Mouse (Mus musculus) Patski (cell line): ENCODE results near the gene Pex5l. TPM values are rescaled to one million over a fixed set of nuclear protein-coding genes. Genes with fewer than 3 reads are reported as not detected.

Source experiments
- ATAC-seq: fragments of 100-300 bp; one replicate; pipeline ENCODE4 v1.8.0; 2021
- CTCF ChIA-PET: fragments of 350-600 bp; sonication (Branson Sonifier 250); formaldehyde crosslinking; loops from one replicate; lab custom pipeline; 2022; ENCODE audit warnings: inconsistent platforms; lab: Charles Lee
- POLR2A ChIA-PET: fragments of 350-600 bp; sonication (Branson Sonifier 250); formaldehyde crosslinking; loops from one replicate; lab custom pipeline; 2022; ENCODE audit warnings: antibody characterized with exemption, inconsistent platforms; lab: Charles Lee
- DNase-seq: peaks from one replicate; pipeline ENCODE4 v3.0.0-alpha.2; 2011; ENCODE audit warnings: low read depth, low spot score
- H3K27me3 ChIP-seq: fragments of 371-371 bp; one replicate; pipeline ENCODE4 v1.5.1; 2021
- CTCF ChIP-seq: fragments of 100-300 bp; IDR thresholded peaks from one replicate; pipeline ENCODE4 v1.5.1; 2021
- in situ Hi-C: fragments of 300-500 bp; cut with MboI; formaldehyde crosslinking; loops from 3 replicates; pipeline ENCODE4 v1.11.1; 2018; ENCODE audit warnings: low pct_unique_long_range_greater_than_20kb, mixed read lengths
- polyA plus RNA-seq: library from polyadenylated mRNA; unstranded; gene quantifications from one replicate; pipeline ENCODE4 v1.2.3, GENCODE M21; 2021

Pex5l gene
- polyA plus RNA-seq, 1 experiment from 2014 or later, result not detected

DNA sequence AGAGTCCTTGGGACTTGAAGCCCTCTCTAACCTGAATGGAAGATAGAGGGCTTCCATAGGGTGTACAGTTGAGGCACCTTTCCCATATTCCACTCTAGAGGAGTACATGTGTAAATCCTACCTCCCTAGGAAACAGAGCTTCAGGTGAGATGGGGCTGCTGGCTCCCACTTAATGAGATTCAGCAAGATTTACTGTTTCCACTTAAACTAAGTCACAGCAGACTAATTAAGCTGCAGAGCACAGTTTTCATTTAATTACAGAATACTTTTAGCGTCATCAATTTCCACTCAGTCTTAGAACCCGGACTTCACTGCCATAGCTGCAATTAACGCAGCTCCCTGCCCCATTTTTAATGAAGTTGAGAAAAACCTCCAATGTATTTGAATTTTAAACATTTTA is 181.6 kb downstream of the Pex5l start:
- no peak for DNase-seq
- CTCF ChIA-PET, result interaction anchor here (1.5 kb wide), 1 partner anchor 39 kb away, joined by 4 read pairs; no protein-coding TSS in a partner anchor
- no peak for TF ChIP-seq CTCF
- peaks cover 11% of the 10 kb centered on the region for H3K27me3 ChIP-seq
- POLR2A ChIA-PET, result no interaction called here
- in situ Hi-C loops, result loop anchor here (25.0 kb wide), 1 partner anchor 826 kb away; the partner anchor contains the start of gene Ttc14
- no peak for ATAC-seq

DNA sequence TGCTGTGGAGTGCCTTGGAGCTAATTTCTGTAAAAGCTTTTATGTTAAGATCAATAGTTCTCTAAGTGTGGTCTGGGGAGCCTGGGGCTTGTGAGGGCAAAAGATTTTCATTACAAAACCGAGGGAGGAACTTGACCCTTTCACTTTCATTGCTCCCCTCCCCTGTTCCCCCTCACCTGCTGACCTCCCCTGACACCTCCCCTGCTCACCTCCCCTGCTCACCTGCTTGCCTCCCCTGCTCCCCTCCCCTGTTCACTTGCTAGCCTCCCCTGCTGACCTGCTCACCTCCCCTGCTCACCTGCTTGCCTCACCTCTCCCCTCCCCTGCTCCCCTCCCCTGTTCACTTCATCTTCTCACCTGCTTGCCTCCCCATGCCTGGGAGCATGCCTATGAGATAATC is 191.7 kb downstream of the Pex5l start:
- DNase-seq (no peak), ATAC-seq (no peak)
- CTCF ChIA-PET, result no interaction called here
- POLR2A ChIA-PET, result no interaction called here
- TF ChIP-seq CTCF, result no peak
- in situ Hi-C loops, result loop anchor here (25.0 kb wide), 1 partner anchor 836 kb away; the partner anchor contains the start of gene Ttc14
- H3K27me3 ChIP-seq, result peaks cover 14% of the 10 kb centered on the region

DNA sequence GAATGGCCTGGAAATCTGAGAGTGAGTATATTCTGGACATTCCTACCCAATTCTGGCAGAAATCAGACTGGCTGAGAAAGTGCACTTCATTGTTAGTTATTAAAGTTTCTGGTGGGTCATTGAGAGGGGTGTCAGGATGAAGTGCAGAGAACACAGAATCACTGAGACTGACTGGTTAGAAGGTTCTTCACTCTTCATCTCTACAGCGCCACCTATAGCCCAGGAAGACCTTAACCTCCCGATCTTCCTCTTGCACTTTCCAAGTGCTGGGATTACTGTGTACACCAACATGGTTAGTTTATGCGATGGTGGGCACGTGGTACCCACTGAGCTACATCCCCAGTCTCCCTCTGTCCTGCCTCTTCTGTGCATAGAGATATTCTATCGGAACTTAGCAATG is 195.6 kb downstream of the Pex5l start:
- POLR2A ChIA-PET, result no interaction called here
- no peak for DNase-seq
- ATAC-seq, result no peak
- in situ Hi-C loops, result no loop called here
- TF ChIP-seq CTCF, result no peak
- peaks cover 18% of the 10 kb centered on the region for H3K27me3 ChIP-seq
- CTCF ChIA-PET, result no interaction called here

DNA sequence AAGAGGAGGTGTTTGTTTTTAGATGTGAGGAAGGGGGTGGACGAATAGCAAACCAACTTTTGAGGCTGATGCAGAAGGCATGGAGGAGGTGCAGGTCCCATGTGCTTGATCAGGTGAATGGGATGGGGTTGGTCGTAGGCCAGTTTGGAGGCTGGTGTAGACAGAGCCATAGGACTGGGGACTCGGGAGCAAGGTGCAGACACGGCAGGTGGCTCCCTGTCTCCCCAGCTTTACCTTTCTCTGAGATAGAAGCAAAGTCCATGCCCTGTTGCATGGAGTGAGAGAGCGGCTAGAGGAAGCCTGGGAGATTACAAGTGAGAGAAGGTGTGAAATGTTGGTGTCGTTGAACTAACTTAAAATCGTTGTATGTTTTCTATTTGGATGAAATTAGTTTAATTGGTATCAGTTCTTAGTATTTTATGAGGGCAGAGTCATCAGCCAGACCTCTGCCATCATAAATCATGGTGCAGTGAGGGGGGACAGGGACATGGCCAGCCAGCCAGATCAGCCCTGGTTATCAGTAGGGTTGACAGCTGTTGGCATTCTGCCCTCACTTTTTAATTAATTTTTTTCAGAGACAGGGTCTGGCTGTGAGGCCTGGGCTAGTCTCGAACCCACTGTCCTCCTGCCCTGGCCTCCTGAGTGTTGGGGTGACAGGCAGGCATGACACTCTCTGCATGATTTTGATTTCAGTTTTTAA is 203.1 kb downstream of the Pex5l start:
- in situ Hi-C loops, result no loop called here
- H3K27me3 ChIP-seq, result peaks cover 7% of the 10 kb centered on the region
- POLR2A ChIA-PET, result no interaction called here
- CTCF ChIA-PET, result no interaction called here
- DNase-seq, result no peak
- no peak for TF ChIP-seq CTCF
- no peak for ATAC-seq

DNA sequence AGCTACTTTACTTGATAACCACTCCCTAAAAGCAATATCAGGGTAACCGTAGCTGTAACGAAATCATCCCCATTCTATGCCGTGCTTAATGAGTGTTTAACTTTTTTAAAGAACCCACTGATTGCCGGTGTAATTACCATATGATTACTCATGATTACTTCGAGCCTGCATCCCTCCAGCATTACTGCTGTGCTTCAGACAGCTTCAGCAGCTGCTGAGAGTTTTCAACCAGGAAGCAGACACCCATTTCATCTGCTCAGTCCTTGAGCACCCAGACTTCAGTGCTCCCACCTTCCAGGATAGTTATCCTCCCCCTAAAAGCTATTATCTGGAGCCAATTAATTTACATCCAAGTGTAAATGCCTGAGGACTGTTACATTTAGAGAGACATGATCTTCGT is 218.9 kb downstream of the Pex5l start:
- ATAC-seq (no peak), DNase-seq (no peak)
- TF ChIP-seq CTCF, result no peak
- in situ Hi-C loops, result no loop called here
- ChIA-PET CTCF (interaction anchor here (0.6 kb wide), 1 partner anchor 77 kb away, joined by 3 read pairs; no protein-coding TSS in a partner anchor), POLR2A (no interaction called here)
- H3K27me3 ChIP-seq, result peaks cover 22% of the 10 kb centered on the region

DNA sequence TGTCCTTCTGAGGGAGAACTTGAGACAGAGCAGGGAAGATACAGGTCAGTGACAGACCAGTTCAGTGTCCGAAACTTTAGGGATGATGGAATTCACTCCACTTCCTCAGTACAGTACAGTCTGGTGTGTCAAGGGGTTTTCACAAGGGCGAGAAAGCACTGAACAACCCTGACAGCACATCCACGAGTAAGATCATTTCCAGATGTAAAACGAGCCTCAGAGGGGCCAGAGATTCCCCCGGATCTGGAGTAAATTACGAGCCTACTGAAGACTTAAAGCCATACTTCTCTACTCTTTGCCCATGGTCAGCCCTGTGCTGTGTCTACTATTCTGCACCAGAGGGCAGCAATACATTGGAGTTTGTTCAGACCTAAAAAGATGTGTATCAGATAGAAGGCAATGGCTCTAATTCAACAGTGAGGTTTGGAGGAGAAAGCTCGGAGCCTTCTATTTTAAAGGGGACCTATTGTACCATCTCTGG is 232.9 kb downstream of the Pex5l start:
- ATAC-seq, result no peak
- H3K27me3 ChIP-seq, result peaks cover 4% of the 10 kb centered on the region
- in situ Hi-C loops, result no loop called here
- no peak for TF ChIP-seq CTCF
- CTCF ChIA-PET, result no interaction called here
- POLR2A ChIA-PET, result no interaction called here
- no peak for DNase-seq

DNA sequence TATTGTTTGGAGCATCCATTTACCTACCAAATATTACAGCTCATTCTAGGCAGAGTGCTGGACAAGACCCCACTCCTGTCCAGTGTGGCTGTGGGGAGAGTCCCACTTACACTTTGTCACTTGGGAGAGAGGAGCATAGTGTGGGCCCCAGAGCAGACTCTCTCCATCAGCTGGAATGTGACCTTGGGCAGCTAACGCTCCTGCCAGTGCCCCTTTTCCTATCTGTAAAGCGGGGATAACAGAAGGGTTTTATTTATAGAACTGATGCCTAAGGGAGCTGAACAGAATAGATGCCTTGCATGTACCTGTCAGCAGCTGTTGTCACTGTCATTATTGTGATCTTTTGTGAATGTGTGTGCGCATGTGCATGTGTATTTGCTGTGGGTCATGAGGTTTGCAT is 234.6 kb downstream of the Pex5l start:
- ChIA-PET CTCF (interaction anchor here (1.8 kb wide), 1 partner anchor 12 kb away, joined by 5 read pairs; no protein-coding TSS in a partner anchor), POLR2A (no interaction called here)
- TF ChIP-seq CTCF, result no peak
- peaks cover 4% of the 10 kb centered on the region for H3K27me3 ChIP-seq
- ATAC-seq (no peak), DNase-seq (no peak)
- in situ Hi-C loops, result no loop called here

DNA sequence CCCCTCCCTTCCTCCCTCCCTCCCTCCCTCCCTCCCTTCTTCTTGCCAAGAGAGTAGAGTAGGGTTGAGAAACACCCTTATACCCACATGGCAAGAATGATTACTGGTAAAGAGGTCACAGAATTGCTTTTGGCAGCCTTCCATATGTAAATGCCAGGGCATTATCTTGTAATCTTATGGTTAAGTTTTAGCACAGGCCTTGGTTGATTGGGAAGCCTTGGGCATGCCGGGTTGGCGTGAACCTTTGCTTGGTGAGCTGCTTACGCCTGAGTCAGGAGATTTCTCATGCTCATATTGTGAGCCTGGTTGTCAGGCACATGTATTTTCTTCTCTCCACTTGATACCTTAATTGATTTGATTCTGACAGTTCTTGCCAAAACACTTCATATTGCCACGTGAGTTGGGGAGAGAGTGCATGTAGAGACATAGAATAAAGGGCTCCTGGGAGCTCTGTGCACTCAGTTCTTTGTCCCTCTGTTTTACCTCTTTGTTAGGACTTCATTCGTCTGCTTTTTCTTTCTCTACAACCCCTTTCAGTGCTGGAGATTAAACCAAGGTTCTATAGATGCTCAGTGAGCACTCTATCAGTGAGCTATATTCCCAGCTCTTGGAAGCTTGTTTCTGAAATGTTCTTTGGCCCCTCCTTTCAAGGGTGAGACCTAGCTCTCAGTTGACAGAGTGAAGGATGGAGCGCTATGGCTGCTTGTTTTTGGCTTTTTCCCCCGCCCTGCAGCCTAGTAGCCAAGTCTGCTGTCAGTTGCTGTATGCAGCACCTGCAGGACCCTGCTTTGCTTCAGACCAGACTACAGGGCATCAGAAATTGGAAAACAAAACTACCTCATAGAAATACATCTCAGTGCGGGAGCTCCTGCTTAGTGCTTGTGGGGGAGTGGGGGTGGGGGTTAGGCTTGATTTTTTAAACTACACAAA is 236.9 kb downstream of the Pex5l start:
- H3K27me3 ChIP-seq, result peaks cover 4% of the 10 kb centered on the region
- ChIA-PET CTCF (no interaction called here), POLR2A (no interaction called here)
- no peak for TF ChIP-seq CTCF
- ATAC-seq, result no peak
- DNase-seq, result peak; percentile 4
- in situ Hi-C loops, result no loop called here

DNA sequence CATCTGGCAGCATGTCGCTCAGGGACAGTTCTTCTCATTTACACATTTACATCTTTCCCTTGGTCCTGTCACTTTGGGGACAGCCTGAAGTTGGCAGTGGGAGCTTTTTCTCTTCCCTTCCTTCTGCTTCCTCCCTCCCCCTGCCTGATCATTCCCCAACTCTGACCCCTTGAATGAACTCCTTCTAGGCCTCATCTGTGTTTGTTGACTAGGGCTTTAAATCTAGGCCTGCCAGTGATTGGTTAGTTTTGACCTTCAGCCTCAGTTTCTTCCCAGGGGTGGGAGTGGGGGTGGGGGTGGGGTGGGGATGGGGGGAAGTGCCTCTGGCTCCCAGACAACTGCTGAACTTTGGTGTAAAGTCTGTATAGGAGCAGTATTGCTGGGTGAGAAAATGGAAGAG is 238.4 kb downstream of the Pex5l start:
- no peak for TF ChIP-seq CTCF
- H3K27me3 ChIP-seq, result no peaks in the 10 kb centered on the region
- in situ Hi-C loops, result no loop called here
- no peak for ATAC-seq
- ChIA-PET CTCF (no interaction called here), POLR2A (no interaction called here)
- no peak for DNase-seq

DNA sequence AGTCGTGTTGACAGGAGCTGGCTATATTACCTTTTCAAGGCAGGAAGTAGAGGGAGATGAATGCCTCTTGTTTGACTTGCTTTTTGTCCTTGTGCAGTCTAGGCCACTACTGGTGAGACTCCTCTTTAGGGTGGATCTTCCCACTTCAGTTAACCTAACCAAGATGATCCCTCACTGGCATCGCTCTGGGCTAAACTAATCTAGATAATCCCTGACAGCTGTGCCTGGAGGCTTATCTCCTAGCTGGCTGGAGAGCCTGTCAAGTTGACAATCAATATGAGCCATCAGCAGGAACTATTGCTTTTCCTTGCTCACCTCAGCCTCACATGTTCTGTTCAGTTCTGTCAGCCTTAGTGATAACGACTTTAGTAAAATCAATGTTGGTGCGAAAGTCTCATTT is 239.6 kb downstream of the Pex5l start:
- POLR2A ChIA-PET, result no interaction called here
- no peak for TF ChIP-seq CTCF
- CTCF ChIA-PET, result no interaction called here
- no peak for DNase-seq
- ATAC-seq, result no peak
- H3K27me3 ChIP-seq, result no peaks in the 10 kb centered on the region
- in situ Hi-C loops, result no loop called here
